Mouse (Mus musculus) embryonic fibroblast, embryonic 13.5 days (primary cell): ENCODE data around the gene Nasp.

ENCODE experiments used
- CTCF ChIP-seq: IDR thresholded peaks from 2 replicates; pipeline ENCODE4 v1.5.1; 2011; ENCODE audit warnings: mild to moderate bottlenecking, control low read depth, low read length, moderate library complexity, borderline replicate concordance; ENCODE audit not compliant: insufficient read depth
- POLR2A ChIP-seq: IDR thresholded peaks from 2 replicates; pipeline ENCODE4 v1.6.1; 2011; ENCODE audit warnings: low read depth, mild to moderate bottlenecking, control low read depth, low read length, moderate library complexity

GRCm38 (mm10) chr4:116626658-116627358 is 933 bp downstream of the Nasp start:
- no peak for TF ChIP-seq POLR2A
- TF ChIP-seq CTCF: no peak
